Mouse (Mus musculus) liver, embryonic 12.5 days (tissue): ENCODE data around the gene Mycl. TPM values are rescaled to one million over a fixed set of nuclear protein-coding genes. Genes with fewer than 3 reads are reported as not detected.

Experiments
- ATAC-seq: fragments of 200-750 bp; cut with Nextera tagmentation; 2 replicates; pipeline ENCODE4 v1.8.0; 2017; ENCODE audit warnings: moderate number of reproducible peaks, mild to moderate bottlenecking, moderate library complexity
- H3K27ac ChIP-seq: fragments of 300-500 bp; sonication (generic); 2 replicates; pipeline ENCODE4 v1.5.1; 2016; ENCODE audit warnings: mild to moderate bottlenecking
- H3K27me3 ChIP-seq: fragments of 300-500 bp; sonication (generic); replicated peaks from 2 replicates; pipeline ENCODE4 v1.6.1; 2016; ENCODE audit warnings: mild to moderate bottlenecking, moderate library complexity
- H3K36me3 ChIP-seq: fragments of 300-500 bp; sonication (generic); 2 replicates; pipeline ENCODE4 v1.6.1; 2016; ENCODE audit warnings: mild to moderate bottlenecking, moderate library complexity
- H3K4me1 ChIP-seq: fragments of 300-500 bp; sonication (generic); 2 replicates; pipeline ENCODE4 v1.6.1; 2016
- H3K4me2 ChIP-seq: fragments of 300-500 bp; sonication (generic); 2 replicates; pipeline ENCODE4 v1.6.1; 2016; ENCODE audit warnings: mild to moderate bottlenecking, moderate library complexity
- H3K4me3 ChIP-seq: fragments of 300-500 bp; sonication (generic); 2 replicates; pipeline ENCODE4 v1.5.1; 2016; ENCODE audit warnings: mild to moderate bottlenecking, moderate library complexity
- H3K9ac ChIP-seq: fragments of 300-500 bp; sonication (generic); 2 replicates; pipeline ENCODE4 v1.6.1; 2016; ENCODE audit warnings: mild to moderate bottlenecking, moderate library complexity
- H3K9me3 ChIP-seq: fragments of 300-500 bp; sonication (generic); replicated peaks from 2 replicates; pipeline ENCODE4 v1.6.1; 2016; ENCODE audit warnings: mild to moderate bottlenecking, moderate library complexity
- WGBS: fragments of 180-500 bp; shearing (Covaris S2); methylation state at CpG from one replicate; pipeline ENCODE4 v1.1.7; 2016; ENCODE audit not compliant: insufficient replicate concordance; 5-methylcytosine and 5-hydroxymethylcytosine counted together
- polyA plus RNA-seq: library from polyadenylated mRNA; unstranded; fragments of >200 nt; fragmentation: Nextera tagmentation; extraction: Ambion mirVana; gene quantifications from 2 replicates; pipeline ENCODE4 v1.2.1, GENCODE M21; 2016

Gene Mycl
- polyA plus RNA-seq, 1 experiment from 2014 or later, result 1.2 TPM

- H3K9me3 ChIP-seq, result no peaks in the 10 kb centered on the region
- H3K4me1 ChIP-seq, result peaks cover 20% of the 10 kb centered on the region
- peaks cover 83% of the 10 kb centered on the region for H3K27me3 ChIP-seq
- H3K9ac ChIP-seq, result no peak overlapping the region
- H3K27ac ChIP-seq, result no peak overlapping the region
- no peaks in the 10 kb centered on the region for H3K36me3 ChIP-seq
- H3K4me3 ChIP-seq, result no peak overlapping the region
- 53% methylated on average over 8 of the region's 8 CpGs for WGBS
- no peak overlapping the region for H3K4me2 ChIP-seq
- ATAC-seq, result no peak
Measured at GRCm38 (mm10) chr4:122962751-122963150, 32.7 kb upstream of the Mycl start.

GRCm38 (mm10) chr4:122968106-122968505 lies 27.3 kb upstream of the Mycl start:
- H3K36me3 ChIP-seq, result no peaks in the 10 kb centered on the region
- no peak overlapping the region for H3K4me3 ChIP-seq
- 42% methylated on average over 4 of the region's 4 CpGs for whole genome bisulfite sequencing
- H3K9ac ChIP-seq, result no peak overlapping the region
- H3K27ac ChIP-seq, result no peak overlapping the region
- H3K4me1 ChIP-seq, result no peaks in the 10 kb centered on the region
- ATAC-seq, result no peak
- peaks cover 33% of the 10 kb centered on the region for H3K27me3 ChIP-seq
- no peak overlapping the region for H3K4me2 ChIP-seq
- no peaks in the 10 kb centered on the region for H3K9me3 ChIP-seq

GRCm38 (mm10) chr4:122971191-122971590 lies 24.3 kb upstream of the Mycl start:
- Histone ChIP-seq H3K4me2 (no peak overlapping the region), H3K27ac (no peak overlapping the region), H3K9ac (no peak overlapping the region), H3K4me1 (no peaks in the 10 kb centered on the region), H3K27me3 (peaks cover 17% of the 10 kb centered on the region), H3K36me3 (no peaks in the 10 kb centered on the region), H3K9me3 (no peaks in the 10 kb centered on the region), H3K4me3 (no peak overlapping the region)
- 65% methylated on average over 4 of the region's 4 CpGs for WGBS
- no peak for ATAC-seq

- Histone ChIP-seq H3K36me3 (no peaks in the 10 kb centered on the region), H3K4me1 (no peaks in the 10 kb centered on the region), H3K4me2 (no peak overlapping the region), H3K4me3 (no peak overlapping the region), H3K9me3 (no peaks in the 10 kb centered on the region), H3K9ac (no peak overlapping the region), H3K27me3 (peaks cover 14% of the 10 kb centered on the region; the same call in 1 of the 2 replicates), H3K27ac (no peak overlapping the region)
- 48% methylated on average over 4 of the region's 4 CpGs for WGBS
- ATAC-seq, result no peak
Measured at GRCm38 (mm10) chr4:122971646-122972045, 23.8 kb upstream of the Mycl start.

- WGBS, result 53% methylated on average over 8 of the region's 8 CpGs
- H3K4me3 ChIP-seq, result no peak overlapping the region
- H3K9ac ChIP-seq, result no peak overlapping the region
Measured at GRCm38 (mm10) chr4:122972056-122972455, 23.4 kb upstream of the Mycl start.

GRCm38 (mm10) chr4:122974976-122975520 lies 20.4 kb upstream of the Mycl start:
- H3K27me3 ChIP-seq, result peaks cover 18% of the 10 kb centered on the region; the same call in 1 of the 2 replicates
- no peaks in the 10 kb centered on the region for H3K36me3 ChIP-seq
- no peak overlapping the region for H3K9ac ChIP-seq
- H3K9me3 ChIP-seq, result no peaks in the 10 kb centered on the region
- ATAC-seq, result no peak
- 63% methylated on average over 5 of the region's 5 CpGs for WGBS
- no peak overlapping the region for H3K27ac ChIP-seq
- no peak overlapping the region for H3K4me3 ChIP-seq
- no peaks in the 10 kb centered on the region for H3K4me1 ChIP-seq
- H3K4me2 ChIP-seq, result no peak overlapping the region

More at GRCm38 (mm10) chr4:122972056-122972455, 23.4 kb upstream of the Mycl start:
- Histone ChIP-seq H3K9me3 (no peaks in the 10 kb centered on the region), H3K36me3 (no peaks in the 10 kb centered on the region), H3K4me2 (no peak overlapping the region), H3K27me3 (peaks cover 10% of the 10 kb centered on the region; the same call in 1 of the 2 replicates), H3K4me1 (no peaks in the 10 kb centered on the region), H3K27ac (no peak overlapping the region)
- no peak for ATAC-seq

GRCm38 (mm10) chr4:122976885-122977284 lies 18.6 kb upstream of the Mycl start:
- ATAC-seq, result no peak
- H3K27ac ChIP-seq, result no peak overlapping the region
- H3K36me3 ChIP-seq, result no peaks in the 10 kb centered on the region
- H3K4me2 ChIP-seq, result no peak overlapping the region
- H3K9ac ChIP-seq, result no peak overlapping the region
- H3K4me1 ChIP-seq, result no peaks in the 10 kb centered on the region
- H3K27me3 ChIP-seq, result peaks cover 26% of the 10 kb centered on the region
- WGBS, result 59% methylated on average over 4 of the region's 4 CpGs
- H3K9me3 ChIP-seq, result no peaks in the 10 kb centered on the region
- H3K4me3 ChIP-seq, result no peak overlapping the region

GRCm38 (mm10) chr4:122978850-122979249 lies 16.6 kb upstream of the Mycl start:
- H3K27ac ChIP-seq, result no peak overlapping the region
- WGBS, result 63% methylated on average over 2 of the region's 2 CpGs
- ATAC-seq, result no peak

GRCm38 (mm10) chr4:122979826-122980225 lies 15.6 kb upstream of the Mycl start:
- no peaks in the 10 kb centered on the region for H3K9me3 ChIP-seq
- no peak overlapping the region for H3K4me2 ChIP-seq
- no peak overlapping the region for H3K4me3 ChIP-seq
- H3K9ac ChIP-seq, result no peak overlapping the region
- 59% methylated on average over 3 of the region's 3 CpGs for WGBS
- ATAC-seq, result no peak
- no peaks in the 10 kb centered on the region for H3K36me3 ChIP-seq
- peaks cover 54% of the 10 kb centered on the region for H3K27me3 ChIP-seq
- peaks cover 3% of the 10 kb centered on the region; the same call in 1 of the 2 replicates for H3K4me1 ChIP-seq
- no peak overlapping the region for H3K27ac ChIP-seq

More at GRCm38 (mm10) chr4:122978850-122979249, 16.6 kb upstream of the Mycl start:
- Histone ChIP-seq H3K9ac (no peak overlapping the region), H3K4me3 (no peak overlapping the region), H3K36me3 (no peaks in the 10 kb centered on the region), H3K4me1 (peaks cover 3% of the 10 kb centered on the region; the same call in 1 of the 2 replicates), H3K27me3 (peaks cover 44% of the 10 kb centered on the region), H3K9me3 (no peaks in the 10 kb centered on the region), H3K4me2 (no peak overlapping the region)

GRCm38 (mm10) chr4:122980684-122981083 lies 14.8 kb upstream of the Mycl start:
- peaks cover 54% of the 10 kb centered on the region for H3K27me3 ChIP-seq

GRCm38 (mm10) chr4:122981238-122981637 lies 14.2 kb upstream of the Mycl start:
- no peak for ATAC-seq
- Histone ChIP-seq H3K27ac (no peak overlapping the region), H3K4me2 (no peak overlapping the region), H3K36me3 (no peaks in the 10 kb centered on the region), H3K4me3 (no peak overlapping the region), H3K9ac (no peak overlapping the region), H3K4me1 (peaks cover 3% of the 10 kb centered on the region; the same call in 1 of the 2 replicates), H3K9me3 (no peaks in the 10 kb centered on the region), H3K27me3 (peaks cover 50% of the 10 kb centered on the region)
- 32% methylated on average over 7 of the region's 7 CpGs for WGBS

More at GRCm38 (mm10) chr4:122980684-122981083, 14.8 kb upstream of the Mycl start:
- H3K4me3 ChIP-seq, result no peak overlapping the region
- H3K36me3 ChIP-seq, result no peaks in the 10 kb centered on the region
- H3K9ac ChIP-seq, result no peak overlapping the region
- H3K9me3 ChIP-seq, result no peaks in the 10 kb centered on the region
- H3K27ac ChIP-seq, result no peak overlapping the region
- peaks cover 3% of the 10 kb centered on the region; the same call in 1 of the 2 replicates for H3K4me1 ChIP-seq
- H3K4me2 ChIP-seq, result no peak overlapping the region
- ATAC-seq, result no peak
- WGBS, result 68% methylated on average over 2 of the region's 2 CpGs

- Histone ChIP-seq H3K4me1 (peaks cover 3% of the 10 kb centered on the region; the same call in 1 of the 2 replicates), H3K4me3 (no peak overlapping the region), H3K9ac (no peak overlapping the region), H3K9me3 (no peaks in the 10 kb centered on the region), H3K36me3 (no peaks in the 10 kb centered on the region), H3K27ac (no peak overlapping the region), H3K27me3 (peaks cover 50% of the 10 kb centered on the region), H3K4me2 (no peak overlapping the region)
- no peak for ATAC-seq
- WGBS, result 27% methylated on average over 3 of the region's 3 CpGs
Measured at GRCm38 (mm10) chr4:122981930-122982329, 13.5 kb upstream of the Mycl start.

GRCm38 (mm10) chr4:122982537-122982936 lies 12.9 kb upstream of the Mycl start:
- Histone ChIP-seq H3K4me2 (no peak overlapping the region), H3K4me1 (peaks cover 6% of the 10 kb centered on the region; the same call in 1 of the 2 replicates), H3K27me3 (peaks cover 50% of the 10 kb centered on the region), H3K4me3 (no peak overlapping the region), H3K27ac (no peak overlapping the region), H3K9ac (no peak overlapping the region), H3K9me3 (no peaks in the 10 kb centered on the region), H3K36me3 (no peaks in the 10 kb centered on the region)
- WGBS, result 64% methylated on average over 3 of the region's 3 CpGs
- ATAC-seq, result no peak
